Mouse (Mus musculus): ENCODE data around the gene Zbtb8b. TPM values are rescaled to one million over a fixed set of nuclear protein-coding genes. Genes with fewer than 3 reads are reported as not detected.
A peak's percentile ranks its signal among the peaks of the same experiment; 100 is the strongest.
"Not testable (repeated sequence)": the region's sequence is repeated elsewhere in the genome, so short reads cannot be mapped to it uniquely, and the experiment has no call there.

Gene Zbtb8b
- total RNA-seq, 2 experiments from 2014 or later = not detected

GRCm38 (mm10) chr4:129441145-129441544 lies 492 bp upstream of the Zbtb8b start:
- intact Hi-C loops (cut with DNase I; ENCODE audit: low total_unique reads) = loop anchor here (10.0 kb wide), 1 partner anchor 216 kb away; no protein-coding TSS in a partner anchor
- DNase-seq = no peak

GRCm38 (mm10) chr4:129418321-129418720 lies 22.3 kb downstream of the Zbtb8b start:
- intact Hi-C loops (cut with DNase I; ENCODE audit: low total_unique reads) = no loop called here
- DNase-seq = no peak

- no peak for DNase-seq
- intact Hi-C loops (cut with DNase I; ENCODE audit: low total_unique reads) = no loop called here
Observed at GRCm38 (mm10) chr4:129416478-129416877, 24.2 kb downstream of the Zbtb8b start.

- DNase-seq = no peak
- intact Hi-C loops (cut with DNase I; ENCODE audit: low total_unique reads) = no loop called here
Observed at GRCm38 (mm10) chr4:129415892-129416291, 24.8 kb downstream of the Zbtb8b start.

- intact Hi-C loops (cut with DNase I; ENCODE audit: low total_unique reads) = no loop called here
- DNase-seq = no peak
Observed at GRCm38 (mm10) chr4:129410991-129411390, 29.7 kb downstream of the Zbtb8b start.

GRCm38 (mm10) chr4:129410532-129410931 lies 30.1 kb downstream of the Zbtb8b start:
- DNase-seq; intact Hi-C loops (cut with DNase I; ENCODE audit: low total_unique reads): not testable (repeated sequence)

- peak; percentile 67 for DNase-seq
- intact Hi-C loops (cut with DNase I; ENCODE audit: low total_unique reads) = no loop called here
Observed at GRCm38 (mm10) chr4:129406447-129406846, 34.2 kb downstream of the Zbtb8b start.

GRCm38 (mm10) chr4:129399813-129400212 lies 40.8 kb downstream of the Zbtb8b start:
- DNase-seq = no peak
- intact Hi-C loops (cut with DNase I; ENCODE audit: low total_unique reads) = no loop called here

GRCm38 (mm10) chr4:129396960-129397359 lies 43.7 kb downstream of the Zbtb8b start:
- intact Hi-C loops (cut with DNase I; ENCODE audit: low total_unique reads) = no loop called here
- no peak for DNase-seq

GRCm38 (mm10) chr4:129394089-129394870 lies 46.4 kb downstream of the Zbtb8b start:
- no peak for DNase-seq
- intact Hi-C loops (cut with DNase I; ENCODE audit: low total_unique reads) = no loop called here

- DNase-seq = no peak
- intact Hi-C loops (cut with DNase I; ENCODE audit: low total_unique reads) = no loop called here
Observed at GRCm38 (mm10) chr4:129390936-129391557, 49.6 kb downstream of the Zbtb8b start.

- intact Hi-C loops (cut with DNase I; ENCODE audit: low total_unique reads) = no loop called here
- DNase-seq = no peak
Observed at GRCm38 (mm10) chr4:129390216-129390743, 50.4 kb downstream of the Zbtb8b start.

GRCm38 (mm10) chr4:129388404-129388803 lies 52.2 kb downstream of the Zbtb8b start:
- intact Hi-C loops (cut with DNase I; ENCODE audit: low total_unique reads) = no loop called here
- DNase-seq = no peak

- intact Hi-C loops (cut with DNase I; ENCODE audit: low total_unique reads) = no loop called here
- no peak for DNase-seq
Observed at GRCm38 (mm10) chr4:129386989-129387388, 53.7 kb downstream of the Zbtb8b start.

GRCm38 (mm10) chr4:129386269-129386946 lies 54.2 kb downstream of the Zbtb8b start:
- intact Hi-C loops (cut with DNase I; ENCODE audit: low total_unique reads) = no loop called here
- DNase-seq = no peak

GRCm38 (mm10) chr4:129385685-129386084 lies 55.0 kb downstream of the Zbtb8b start:
- DNase-seq = no peak
- intact Hi-C loops (cut with DNase I; ENCODE audit: low total_unique reads) = no loop called here

GRCm38 (mm10) chr4:129384440-129384839 lies 56.2 kb downstream of the Zbtb8b start:
- peak; percentile 28 for DNase-seq
- intact Hi-C loops (cut with DNase I; ENCODE audit: low total_unique reads) = no loop called here

GRCm38 (mm10) chr4:129383586-129383985 lies 57.1 kb downstream of the Zbtb8b start:
- DNase-seq = no peak
- intact Hi-C loops (cut with DNase I; ENCODE audit: low total_unique reads) = no loop called here

GRCm38 (mm10) chr4:129382488-129382887 lies 58.2 kb downstream of the Zbtb8b start:
- intact Hi-C loops (cut with DNase I; ENCODE audit: low total_unique reads) = no loop called here
- no peak for DNase-seq

GRCm38 (mm10) chr4:129382029-129382428 lies 58.6 kb downstream of the Zbtb8b start:
- intact Hi-C loops (cut with DNase I; ENCODE audit: low total_unique reads) = no loop called here

More at GRCm38 (mm10) chr4:129382029-129382428, 58.6 kb downstream of the Zbtb8b start:
- DNase-seq = no peak

Data from gastrocnemius, postnatal 14 days (tissue).